Mouse (Mus musculus): ENCODE measurements around the gene Olfr774. TPM values are rescaled to one million over a fixed set of nuclear protein-coding genes. Genes with fewer than 3 reads are reported as not detected.
"Not testable (repeated sequence)": the region's sequence is repeated elsewhere in the genome, so short reads cannot be mapped to it uniquely, and the experiment has no call there.

Gene Olfr774
- not detected in 2 replicates for polyA plus RNA-seq (2016; fragmentation: Nextera tagmentation; extraction: Ambion mirVana)

- Histone ChIP-seq H3K4me1 (no peaks in the 10 kb centered on the region), H3K27ac (replicated peaks) (no peak within 1 kb of the TSS), H3K4me3 (no peak within 1 kb of the TSS), H3K4me2 (replicated peaks) (no peak within 1 kb of the TSS), H3K27me3 (no peaks in the 10 kb centered on the region), H3K9me3 (no peaks in the 10 kb centered on the region), H3K36me3 (no peaks in the 10 kb centered on the region), H3K9ac (replicated peaks) (no peak within 1 kb of the TSS)
- WGBS = 81% methylated on average over 2 of the region's 2 CpGs
- ATAC-seq (ENCODE audit: low FRiP score, low read depth) = no peak
Measured at GRCm38 (mm10) chr10:129235904-129236303, at the start of gene Olfr774. Olfr774 (plus strand) TSS chr10:129236204.

GRCm38 (mm10) chr10:129187319-129187718 lies 48.7 kb upstream of the Olfr774 start, which contains the start of gene Olfr773:
Olfr773 (minus strand) TSS chr10:129187419.
- not testable (repeated sequence) for H3K9me3 ChIP-seq; H3K4me1 ChIP-seq; ATAC-seq (ENCODE audit: low FRiP score, low read depth); H3K9ac ChIP-seq (replicated peaks); H3K36me3 ChIP-seq; H3K27me3 ChIP-seq; H3K27ac ChIP-seq (replicated peaks); H3K4me3 ChIP-seq; H3K4me2 ChIP-seq (replicated peaks)

- H3K9ac ChIP-seq (replicated peaks) = no peak overlapping the region
- H3K4me2 ChIP-seq (replicated peaks) = no peak overlapping the region
- H3K4me1 ChIP-seq = no peaks in the 10 kb centered on the region
- H3K9me3 ChIP-seq = 0 out of 2 replicates have a peak, but pooled peaks cover 4% of the 10 kb centered on the region
- no peaks in the 10 kb centered on the region for H3K36me3 ChIP-seq
- WGBS = 94% methylated on average over 1 of the region's 1 CpGs
- no peak overlapping the region for H3K27ac ChIP-seq (replicated peaks)
- ATAC-seq (ENCODE audit: low FRiP score, low read depth) = no peak
- no peaks in the 10 kb centered on the region for H3K27me3 ChIP-seq
- H3K4me3 ChIP-seq = no peak overlapping the region
Measured at GRCm38 (mm10) chr10:129230737-129231136, 5.3 kb upstream of the Olfr774 start.

- Histone ChIP-seq H3K27ac (replicated peaks) (no peak within 1 kb of the TSS), H3K36me3 (no peaks in the 10 kb centered on the region), H3K27me3 (no peaks in the 10 kb centered on the region), H3K9ac (replicated peaks) (no peak within 1 kb of the TSS), H3K4me3 (no peak within 1 kb of the TSS), H3K9me3 (no peaks in the 10 kb centered on the region), H3K4me1 (no peaks in the 10 kb centered on the region), H3K4me2 (replicated peaks) (no peak within 1 kb of the TSS)
- no peak for ATAC-seq (ENCODE audit: low FRiP score, low read depth)
- 78% methylated on average over 3 of the region's 3 CpGs for WGBS
Measured at GRCm38 (mm10) chr10:129248112-129248511, 12.1 kb downstream of the Olfr774 start, which contains the start of gene Olfr775. Olfr775 (plus strand) TSS chr10:129248412.

GRCm38 (mm10) chr10:129258827-129259226 lies 22.8 kb downstream of the Olfr774 start, which contains the start of gene Olfr776:
Olfr776 (plus strand) TSS chr10:129259127.
- H3K9me3 ChIP-seq = no peaks in the 10 kb centered on the region
- no peak for ATAC-seq (ENCODE audit: low FRiP score, low read depth)
- no peaks in the 10 kb centered on the region for H3K4me1 ChIP-seq
- no peak within 1 kb of the TSS for H3K27ac ChIP-seq (replicated peaks)
- H3K27me3 ChIP-seq = no peaks in the 10 kb centered on the region
- H3K9ac ChIP-seq (replicated peaks) = no peak within 1 kb of the TSS
- no peak within 1 kb of the TSS for H3K4me2 ChIP-seq (replicated peaks)
- no peak within 1 kb of the TSS for H3K4me3 ChIP-seq
- H3K36me3 ChIP-seq = no peaks in the 10 kb centered on the region

- Histone ChIP-seq H3K9ac (replicated peaks) (no peak within 1 kb of the TSS), H3K4me1 (no peaks in the 10 kb centered on the region), H3K27ac (replicated peaks) (no peak within 1 kb of the TSS), H3K4me2 (replicated peaks) (no peak within 1 kb of the TSS), H3K4me3 (no peak within 1 kb of the TSS), H3K9me3 (no peaks in the 10 kb centered on the region), H3K36me3 (no peaks in the 10 kb centered on the region), H3K27me3 (no peaks in the 10 kb centered on the region)
- no peak for ATAC-seq (ENCODE audit: low FRiP score, low read depth)
- 93% methylated on average over 2 of the region's 2 CpGs for WGBS
Measured at GRCm38 (mm10) chr10:129271081-129271535, 35.1 kb downstream of the Olfr774 start, which contains the start of gene Olfr777. Olfr777 (minus strand) TSS chr10:129271485.

Other genes with a start within 250 kb of the Olfr774 start
- not detected in 2 replicates for gene Olfr9, start 246.8 kb upstream of the Olfr774 start, polyA plus RNA-seq (2016; fragmentation: Nextera tagmentation; extraction: Ambion mirVana)
- not detected in 2 replicates for gene Olfr763, start 225.4 kb upstream of the Olfr774 start, polyA plus RNA-seq (2016; fragmentation: Nextera tagmentation; extraction: Ambion mirVana)
- not detected in 2 replicates for gene Olfr764-ps1, start 196.3 kb upstream of the Olfr774 start, polyA plus RNA-seq (2016; fragmentation: Nextera tagmentation; extraction: Ambion mirVana)
- gene Olfr765, start 186.2 kb upstream of the Olfr774 start, polyA plus RNA-seq (2016; fragmentation: Nextera tagmentation; extraction: Ambion mirVana) = not detected in 2 replicates
- gene Olfr766-ps1, start 167.2 kb upstream of the Olfr774 start, polyA plus RNA-seq (2016; fragmentation: Nextera tagmentation; extraction: Ambion mirVana) = not detected in 2 replicates
- not detected in 2 replicates for gene Olfr767, start 153.3 kb upstream of the Olfr774 start, polyA plus RNA-seq (2016; fragmentation: Nextera tagmentation; extraction: Ambion mirVana)
- not detected in 2 replicates for gene Olfr768, start 136.8 kb upstream of the Olfr774 start, polyA plus RNA-seq (2016; fragmentation: Nextera tagmentation; extraction: Ambion mirVana)
- not detected in 2 replicates for gene Olfr769, start 118.3 kb upstream of the Olfr774 start, polyA plus RNA-seq (2016; fragmentation: Nextera tagmentation; extraction: Ambion mirVana)
- not detected in 2 replicates for gene Olfr770, start 97.2 kb upstream of the Olfr774 start, polyA plus RNA-seq (2016; fragmentation: Nextera tagmentation; extraction: Ambion mirVana)
- not detected in 2 replicates for gene Olfr771, start 71.5 kb upstream of the Olfr774 start, polyA plus RNA-seq (2016; fragmentation: Nextera tagmentation; extraction: Ambion mirVana)
- not detected in 2 replicates for gene Olfr772, start 58.3 kb upstream of the Olfr774 start, polyA plus RNA-seq (2016; fragmentation: Nextera tagmentation; extraction: Ambion mirVana)
- not detected in 2 replicates for gene Olfr773, start 48.8 kb upstream of the Olfr774 start, polyA plus RNA-seq (2016; fragmentation: Nextera tagmentation; extraction: Ambion mirVana)
- not detected in 2 replicates for gene Olfr775, start 12.2 kb downstream of the Olfr774 start, polyA plus RNA-seq (2016; fragmentation: Nextera tagmentation; extraction: Ambion mirVana)
- not detected in 2 replicates for gene Olfr776, start 22.9 kb downstream of the Olfr774 start, polyA plus RNA-seq (2016; fragmentation: Nextera tagmentation; extraction: Ambion mirVana)
- not detected in 2 replicates for gene Olfr777, start 35.3 kb downstream of the Olfr774 start, polyA plus RNA-seq (2016; fragmentation: Nextera tagmentation; extraction: Ambion mirVana)
- gene Olfr780, start 81.9 kb downstream of the Olfr774 start, polyA plus RNA-seq (2016; fragmentation: Nextera tagmentation; extraction: Ambion mirVana) = not detected in 2 replicates
- not detected in 2 replicates for gene Olfr781, start 92.7 kb downstream of the Olfr774 start, polyA plus RNA-seq (2016; fragmentation: Nextera tagmentation; extraction: Ambion mirVana)
- not detected in 2 replicates for gene Olfr782, start 112.6 kb downstream of the Olfr774 start, polyA plus RNA-seq (2016; fragmentation: Nextera tagmentation; extraction: Ambion mirVana)
- gene Olfr784, start 147.9 kb downstream of the Olfr774 start, polyA plus RNA-seq (2016; fragmentation: Nextera tagmentation; extraction: Ambion mirVana) = not detected in 2 replicates
- not detected in 2 replicates for gene Olfr785, start 169.2 kb downstream of the Olfr774 start, polyA plus RNA-seq (2016; fragmentation: Nextera tagmentation; extraction: Ambion mirVana)
- not detected in 2 replicates for gene Olfr786, start 191.1 kb downstream of the Olfr774 start, polyA plus RNA-seq (2016; fragmentation: Nextera tagmentation; extraction: Ambion mirVana)
- not detected in 2 replicates for gene Olfr787, start 225.7 kb downstream of the Olfr774 start, polyA plus RNA-seq (2016; fragmentation: Nextera tagmentation; extraction: Ambion mirVana)
- not detected in 2 replicates for gene Olfr788, start 234.8 kb downstream of the Olfr774 start, polyA plus RNA-seq (2016; fragmentation: Nextera tagmentation; extraction: Ambion mirVana)
- gene Olfr789, start 248.5 kb downstream of the Olfr774 start, polyA plus RNA-seq (2016; fragmentation: Nextera tagmentation; extraction: Ambion mirVana) = not detected in 2 replicates

Data from midbrain, embryonic 12.5 days (tissue).